Mouse (Mus musculus): ENCODE measurements around the gene Dab2.

Dab2 gene

GRCm38 (mm10) chr15:6299554-6299953, at the start of gene Dab2:
Dab2 (plus strand) TSS chr15:6299788.
- DNase-seq (ENCODE audit: extremely low spot score): no peak

GRCm38 (mm10) chr15:6253471-6253870, 46.1 kb upstream of the Dab2 start:
- DNase-seq (ENCODE audit: extremely low spot score): no peak

DNA sequence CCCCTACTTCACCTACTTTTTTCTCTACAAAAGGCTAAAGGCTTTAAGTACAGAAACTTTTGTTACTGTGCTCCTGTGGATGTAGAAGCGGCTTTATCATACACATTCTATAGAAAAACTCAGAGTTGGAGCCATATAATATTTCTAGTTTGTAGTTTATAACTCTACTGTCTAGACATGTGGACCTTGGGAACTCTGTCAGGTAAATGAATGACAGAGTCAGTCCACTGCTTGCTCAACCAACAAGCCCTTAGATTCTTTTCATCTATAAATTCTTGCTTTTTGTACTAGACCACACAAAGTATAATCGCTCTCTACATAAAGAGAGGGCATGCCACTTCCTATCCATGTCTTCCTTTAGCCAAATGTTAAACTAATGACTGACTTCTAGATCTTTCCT, 45.2 kb upstream of the Dab2 start:
- no peak for DNase-seq (ENCODE audit: extremely low spot score)

- DNase-seq (ENCODE audit: extremely low spot score): no peak
These were observed 42.5 kb upstream of the Dab2 start for GRCm38 (mm10) chr15:6257049-6257448.

DNA sequence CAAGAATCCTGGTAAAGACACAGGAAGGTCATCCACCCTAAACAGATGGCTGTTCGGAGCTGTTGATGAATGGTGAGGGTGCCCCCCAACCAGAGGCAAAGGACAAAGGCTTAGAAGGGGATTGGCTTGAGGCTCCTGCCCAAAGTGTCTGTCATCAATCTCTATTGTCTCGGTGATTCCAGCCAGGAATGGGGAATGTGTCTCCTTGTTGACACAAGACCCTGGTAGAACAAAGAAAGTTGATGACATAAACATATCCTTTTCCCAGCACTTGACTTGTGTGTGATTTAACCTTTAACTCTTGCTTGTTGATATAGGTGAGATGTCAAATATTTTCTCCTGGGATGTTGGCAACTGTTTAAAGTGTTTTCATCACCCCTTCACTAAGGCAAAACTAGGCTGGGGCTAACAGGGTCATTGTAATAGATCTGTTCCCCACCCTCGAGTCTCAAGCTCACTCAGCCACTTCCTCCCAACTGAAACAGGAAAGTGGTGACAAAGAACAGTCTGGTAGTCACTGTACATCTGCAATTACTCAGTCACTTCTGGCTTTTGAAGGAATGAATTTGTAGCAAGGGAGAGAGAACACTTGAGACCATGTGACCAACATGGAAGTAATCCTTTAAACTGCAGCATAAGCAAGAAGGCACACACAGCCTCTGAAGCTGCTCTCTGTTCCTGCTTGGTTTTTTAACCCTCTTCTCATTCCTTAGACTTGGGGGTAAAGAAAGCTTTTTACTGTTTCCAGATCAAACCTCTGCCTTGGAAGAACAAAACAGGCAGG, 39.4 kb upstream of the Dab2 start:
- DNase-seq (ENCODE audit: extremely low spot score): peak; percentile 57

DNA sequence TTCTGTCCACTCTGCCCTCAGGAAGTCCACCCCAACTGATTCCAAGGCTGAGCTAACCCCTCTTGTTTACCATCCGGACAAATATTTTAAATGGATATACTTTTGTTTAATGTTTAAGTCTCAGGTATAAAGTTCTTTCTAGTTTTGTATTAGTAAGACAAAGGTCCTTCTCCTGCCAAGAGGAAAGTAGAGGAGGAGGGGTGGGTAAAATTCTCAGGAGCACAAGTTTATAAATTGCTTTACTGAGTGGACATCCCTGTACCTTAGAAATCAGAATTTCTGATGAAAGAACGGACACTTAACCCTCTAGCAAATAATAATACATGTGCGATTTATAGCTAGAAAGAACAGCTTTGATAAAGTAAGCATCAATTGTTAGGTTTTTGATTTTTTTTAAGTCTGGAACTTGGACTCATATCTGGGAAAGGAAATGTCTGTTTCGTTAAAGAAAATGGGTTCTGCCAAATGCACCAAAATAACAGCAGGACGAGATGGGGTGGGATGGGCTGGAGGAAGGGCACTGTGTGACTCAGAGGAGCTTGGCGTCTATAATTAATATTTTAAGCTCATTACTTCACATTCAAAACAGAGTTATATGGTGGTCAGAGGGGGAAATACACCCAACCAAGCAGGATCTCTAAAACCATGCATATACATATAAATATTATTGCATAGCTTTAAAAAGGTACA, 38.7 kb upstream of the Dab2 start:
- no peak for DNase-seq (ENCODE audit: extremely low spot score)

DNA sequence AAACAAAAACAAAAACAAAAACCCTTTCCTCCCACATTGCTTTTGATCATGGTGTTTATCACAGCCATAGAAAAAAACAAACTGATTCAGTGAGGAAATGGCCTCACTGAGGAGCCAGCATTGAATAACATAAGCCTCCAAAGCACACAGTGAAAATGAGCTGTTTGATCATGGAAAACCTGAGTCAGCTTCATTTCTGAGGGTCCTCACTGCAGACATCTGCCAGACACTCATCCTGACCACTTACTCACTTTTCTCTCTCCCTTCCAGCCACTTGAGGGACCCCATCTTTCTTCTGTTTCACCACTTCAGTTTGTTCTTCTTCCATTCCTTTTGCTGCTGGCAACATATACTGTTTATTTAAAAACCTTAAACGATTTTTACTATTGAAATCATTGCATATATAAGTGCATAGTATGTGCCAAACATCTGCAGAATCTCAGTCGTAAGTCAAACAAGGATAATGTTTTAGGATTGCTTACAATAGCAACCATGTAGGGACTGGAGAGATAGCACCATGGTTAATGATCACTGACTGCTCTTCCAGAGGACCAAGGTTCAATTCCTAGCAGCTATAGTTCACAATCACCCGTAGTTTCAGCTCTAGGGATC, 32.3 kb upstream of the Dab2 start:
- no peak for DNase-seq (ENCODE audit: extremely low spot score)

DNA sequence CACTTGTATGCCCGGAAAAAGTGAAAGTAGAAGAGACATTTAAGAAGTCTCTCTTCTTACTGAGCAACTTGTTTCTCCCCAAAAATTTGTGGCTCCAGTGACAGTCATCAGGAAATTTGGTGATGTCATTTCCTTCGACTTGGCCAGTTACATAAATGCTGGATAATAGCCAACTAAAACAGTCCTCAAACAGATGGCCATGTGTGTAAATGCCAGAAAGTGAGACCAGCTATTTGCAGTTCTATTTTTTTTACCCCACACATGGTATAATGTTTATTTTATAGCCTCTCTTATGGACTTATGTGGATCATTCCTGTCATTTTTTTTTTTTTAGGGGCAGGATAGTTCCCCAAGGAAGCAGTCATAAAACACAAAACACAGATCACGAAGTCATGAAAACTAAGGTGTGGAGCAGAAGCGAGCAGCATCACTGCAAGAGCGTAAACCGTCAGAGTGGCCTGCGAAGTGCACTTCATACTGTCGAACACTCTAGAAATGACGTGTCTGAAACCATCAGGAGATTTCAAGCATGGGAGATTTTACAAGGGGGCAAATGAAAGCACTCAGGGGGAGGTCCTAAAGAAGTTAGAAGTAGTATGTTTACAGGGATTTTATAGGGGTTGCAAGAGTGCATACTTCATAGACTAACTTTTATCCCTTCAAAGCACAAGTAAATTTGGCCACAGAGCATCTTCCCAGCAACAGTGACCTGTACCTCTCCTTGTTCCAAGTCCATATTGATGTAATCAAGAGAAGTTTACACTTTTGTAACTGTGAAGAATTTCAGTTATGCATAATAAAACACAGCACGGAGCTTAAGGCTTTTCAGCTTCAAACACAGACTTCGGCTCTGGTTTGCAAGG, 20.8 kb upstream of the Dab2 start:
- DNase-seq (ENCODE audit: extremely low spot score): no peak

- DNase-seq (ENCODE audit: extremely low spot score): no peak
These were observed 19.6 kb upstream of the Dab2 start for GRCm38 (mm10) chr15:6280021-6280451.

DNA sequence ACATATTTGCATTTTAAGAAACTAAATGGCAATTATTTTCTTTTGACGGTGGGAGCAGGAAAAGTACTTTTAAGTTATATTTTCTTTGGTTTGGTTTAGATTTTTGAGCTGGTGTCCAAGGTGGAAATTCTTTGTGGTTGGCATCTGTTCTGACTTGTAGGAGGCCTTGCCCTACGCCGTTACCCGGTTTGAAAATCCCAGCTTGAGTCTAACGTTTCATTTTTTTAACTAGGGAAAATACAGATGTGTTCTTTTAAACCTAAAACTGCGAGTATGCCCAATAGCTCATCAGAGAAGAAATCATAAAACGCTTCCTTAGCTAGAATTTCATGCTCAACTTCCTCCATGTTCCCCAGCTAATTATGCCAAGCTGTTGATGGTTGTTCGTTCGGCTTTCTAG, 16.3 kb upstream of the Dab2 start:
- DNase-seq (ENCODE audit: extremely low spot score): no peak

GRCm38 (mm10) chr15:6296071-6296470, 3.5 kb upstream of the Dab2 start:
- no peak for DNase-seq (ENCODE audit: extremely low spot score)

GRCm38 (mm10) chr15:6298726-6299125, 862 bp upstream of the Dab2 start:
- DNase-seq (ENCODE audit: extremely low spot score): no peak

DNA sequence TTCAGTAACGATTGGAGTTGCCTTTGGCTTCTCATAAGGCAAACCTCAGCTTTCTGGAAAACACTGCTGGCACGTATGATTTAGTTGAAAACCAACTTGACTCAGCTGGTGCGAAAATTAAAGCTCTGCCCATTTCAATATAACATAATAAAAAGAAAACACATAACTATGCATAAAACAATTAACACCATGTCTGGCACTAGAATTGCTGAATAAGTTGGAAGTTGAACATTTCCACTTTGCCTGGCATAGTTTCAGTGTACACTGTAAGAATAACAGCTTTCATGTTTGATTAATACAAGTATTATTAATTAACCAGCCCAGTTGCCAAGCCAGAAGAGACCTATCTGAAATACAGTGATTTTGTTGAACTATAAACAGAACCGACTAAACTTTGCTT, 2.6 kb downstream of the Dab2 start:
- DNase-seq (ENCODE audit: extremely low spot score): no peak

- no peak for DNase-seq (ENCODE audit: extremely low spot score)
These were observed 4.2 kb downstream of the Dab2 start for GRCm38 (mm10) chr15:6303822-6304221.

DNA sequence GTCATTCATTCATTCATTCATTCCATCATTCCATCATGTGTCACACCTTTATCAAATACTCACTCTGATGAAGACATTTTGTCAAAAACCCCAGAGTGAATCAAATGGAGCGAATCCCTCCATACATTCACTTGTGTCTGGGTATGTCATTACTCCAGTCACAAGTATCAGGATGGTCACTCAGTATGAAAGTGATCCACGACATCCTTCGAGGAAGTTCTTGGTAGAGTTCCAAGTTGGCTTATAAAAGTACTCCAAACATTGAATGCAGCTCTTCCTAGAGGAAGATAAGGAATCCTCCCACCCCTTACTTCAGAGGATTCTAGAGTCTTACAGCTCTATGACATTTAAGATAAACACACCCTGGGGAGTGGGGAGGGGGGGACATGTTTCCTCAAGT, 10.0 kb downstream of the Dab2 start:
- DNase-seq (ENCODE audit: extremely low spot score): no peak

DNA sequence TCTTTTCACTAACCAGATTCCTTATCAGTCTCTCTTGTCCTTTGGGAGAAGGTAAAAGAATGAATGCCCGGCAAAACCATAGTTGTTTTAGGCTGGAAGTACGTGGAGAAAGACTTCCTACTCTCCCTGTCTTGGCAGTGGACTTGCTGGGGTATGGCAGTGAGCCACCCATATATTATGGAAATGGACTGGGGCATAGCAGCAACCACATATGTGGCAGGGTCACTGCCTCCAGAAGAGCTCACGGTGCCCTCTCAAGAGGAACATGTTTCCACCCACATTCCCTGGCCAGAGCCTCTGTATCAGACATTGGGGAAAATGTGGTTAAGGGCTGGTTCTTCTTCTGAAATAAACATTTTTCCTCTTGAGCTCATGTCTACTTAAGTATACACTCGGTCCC, 10.8 kb downstream of the Dab2 start:
- no peak for DNase-seq (ENCODE audit: extremely low spot score)

DNA sequence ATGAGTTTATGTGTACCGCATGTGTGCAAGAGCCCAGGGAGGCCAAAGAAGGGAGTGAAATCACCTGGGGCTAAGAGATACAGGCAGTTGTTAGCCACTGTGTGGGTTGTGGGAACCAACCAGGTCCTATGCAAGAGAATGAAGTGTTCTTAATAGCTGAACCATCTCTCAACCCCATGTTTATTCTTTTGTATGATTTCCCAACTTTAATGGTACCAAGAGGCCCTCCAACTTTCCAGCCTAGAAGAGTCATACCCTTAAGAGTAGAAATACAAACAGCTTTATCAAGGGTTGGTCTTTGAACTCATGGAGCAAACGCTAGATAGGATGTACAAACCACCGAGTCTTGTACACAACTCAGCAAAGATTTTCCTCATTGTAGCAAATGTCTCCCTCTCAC, 12.8 kb downstream of the Dab2 start:
- DNase-seq (ENCODE audit: extremely low spot score): no peak

GRCm38 (mm10) chr15:6319352-6319751, 19.8 kb downstream of the Dab2 start:
- DNase-seq (ENCODE audit: extremely low spot score): no peak

DNA sequence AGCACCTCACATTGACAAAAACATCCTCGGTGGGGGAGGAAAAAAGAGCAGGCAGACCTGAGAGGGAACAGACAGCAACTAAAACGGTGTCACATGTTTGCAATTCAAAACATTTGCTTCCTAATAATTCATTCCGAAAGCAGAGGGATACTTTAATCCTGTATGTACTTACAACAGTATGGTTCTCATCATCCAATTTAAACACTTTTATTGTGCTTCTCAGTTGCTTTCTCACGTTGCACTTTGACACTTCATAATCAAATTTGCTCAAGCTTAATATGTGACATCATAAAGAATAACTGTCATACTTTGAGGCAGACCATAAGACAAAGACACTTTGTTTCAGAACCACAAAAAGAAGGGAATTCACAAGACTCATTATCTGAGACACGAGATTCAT, 20.9 kb downstream of the Dab2 start:
- no peak for DNase-seq (ENCODE audit: extremely low spot score)

DNA sequence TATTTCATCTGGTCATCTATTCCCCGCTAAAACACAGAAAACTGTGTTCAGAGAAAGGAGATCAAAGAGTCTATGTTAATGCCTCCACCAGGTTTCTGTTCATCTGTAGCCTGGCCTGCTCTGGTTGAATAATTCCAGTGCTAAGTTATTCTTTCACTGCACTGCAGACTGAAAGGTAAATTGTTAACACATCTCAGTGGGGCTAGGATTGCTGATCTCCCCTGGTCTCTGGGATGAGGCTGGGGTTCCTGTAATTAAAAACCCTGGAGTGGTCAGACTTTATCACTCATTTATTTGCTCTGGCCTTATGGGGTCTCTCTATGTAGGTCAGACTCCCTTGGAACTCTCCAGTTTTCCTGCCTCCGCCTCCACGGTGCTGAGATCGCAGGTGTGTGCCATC, 21.7 kb downstream of the Dab2 start:
- no peak for DNase-seq (ENCODE audit: extremely low spot score)

GRCm38 (mm10) chr15:6322311-6322710, 22.7 kb downstream of the Dab2 start:
- no peak for DNase-seq (ENCODE audit: extremely low spot score)

DNA sequence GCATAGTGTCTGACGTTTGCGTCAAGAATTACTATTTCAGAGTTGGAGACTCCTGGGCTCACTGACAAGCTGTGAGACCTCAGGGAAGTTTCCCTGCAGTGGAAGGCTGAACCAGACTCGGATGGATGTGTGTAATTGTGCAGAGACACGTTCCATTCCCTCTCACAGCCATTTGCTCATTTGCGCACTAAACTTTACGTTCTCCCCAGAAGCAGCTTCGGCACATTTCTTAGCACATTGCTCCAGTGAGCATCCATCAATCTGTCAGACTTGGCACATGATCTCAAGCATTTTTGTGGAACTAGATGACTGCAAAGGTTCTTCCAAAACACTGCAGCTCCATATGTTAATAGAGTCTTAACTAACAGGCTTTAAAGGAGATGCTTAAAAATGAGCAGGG, 24.0 kb downstream of the Dab2 start:
- no peak for DNase-seq (ENCODE audit: extremely low spot score)
